ENCODE assay signal across 17 mouse cellular contexts in the genomic region with DNA sequence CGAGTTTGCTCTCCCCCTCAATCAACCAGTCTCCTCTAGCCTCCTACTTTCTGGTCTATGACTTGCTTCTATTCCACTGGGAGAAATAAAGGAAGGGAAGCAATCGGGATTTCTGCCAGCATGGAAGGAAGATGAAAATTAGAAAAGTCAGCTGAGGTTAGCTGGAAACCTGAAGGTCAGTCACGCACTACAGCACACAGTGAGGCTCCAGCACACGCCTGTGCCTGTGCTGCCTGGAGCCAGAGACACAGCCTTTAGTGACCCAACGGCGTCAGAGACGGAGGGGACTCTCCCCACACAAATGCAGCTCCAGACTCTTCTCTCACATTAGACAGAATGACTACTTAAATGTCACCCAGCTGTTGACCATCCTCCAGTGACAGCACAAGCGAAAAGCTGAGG. TPM values are rescaled to one million over a fixed set of nuclear protein-coding genes. Genes with fewer than 3 reads are reported as not detected.
DNase-seq lines count a peak whose midpoint lies in the region; ATAC-seq lines count a peak whose summit lies in the region.
"Had no signal": no experiment of that assay in that cellular context is flagged by ENCODE, and none has a peak within 500 bp of the region (broad histone marks: within the 10 kb centered on the region; RNA-seq: fewer than 3 reads in every experiment).

No protein-coding gene starts in this region.

- H3K4me1 ChIP-seq in embryonic facial prominence, embryonic 14.5 days (ENCODE audit: control insufficient read depth, insufficient read depth, low read length), result peaks cover 7% of the 10 kb centered on the region
- H3K4me1 ChIP-seq: hindbrain, embryonic 12.5 days; limb, embryonic 10.5 days had no signal

- H3K4me3 ChIP-seq in embryonic facial prominence, embryonic 14.5 days (ENCODE audit: low read depth, low read length), result no peak overlapping the region
- H3K4me3 ChIP-seq: erythroblast, embryonic 14.5 days; hindbrain, embryonic 12.5 days; limb, embryonic 10.5 days; liver, embryonic 15.5 days; myocyte had no signal

- H3K9me3 ChIP-seq in embryonic facial prominence, embryonic 14.5 days (ENCODE audit: control insufficient read depth, low read length), result no peaks in the 10 kb centered on the region
- H3K9me3 ChIP-seq: hindbrain, embryonic 12.5 days; limb, embryonic 10.5 days; liver, embryonic 15.5 days had no signal

- H3K27me3 ChIP-seq in embryonic facial prominence, embryonic 14.5 days (replicated peaks; ENCODE audit: control insufficient read depth, insufficient read depth, low read length), result no peaks in the 10 kb centered on the region
- H3K27me3 ChIP-seq: hindbrain, embryonic 12.5 days; liver, embryonic 15.5 days had no signal

- intact Hi-C loops in heart, postnatal 25 days (cut with DNase I), result no loop called here

- no peak overlapping the region for H3K27ac ChIP-seq in embryonic facial prominence, embryonic 14.5 days (replicated peaks; ENCODE audit: low read depth, low read length)
- H3K27ac ChIP-seq: hindbrain, embryonic 12.5 days; limb, embryonic 10.5 days; liver, embryonic 15.5 days had no signal

- DNase-seq in heart, postnatal 4 days, result peak; percentile 18
- no peak for DNase-seq in heart, postnatal 25 days (ENCODE audit: low spot score)
- DNase-seq in embryonic facial prominence, embryonic 14.5 days (ENCODE audit: low spot score), result no peak
- peak; percentile 31 for DNase-seq in gastrocnemius, postnatal 25 days
- peak; percentile 42 for DNase-seq in lung, postnatal 10 days
- no peak for DNase-seq in thymus, postnatal 14 days
- no peak for DNase-seq in cerebellum, adult 8-10 months
- DNase-seq: cerebellum, adult 2 months; forebrain, postnatal 0 days; layer of hippocampus, postnatal 36 days had no signal

- H3K9ac ChIP-seq in embryonic facial prominence, embryonic 14.5 days (ENCODE audit: low read depth, low read length), result no peak overlapping the region
- H3K9ac ChIP-seq: forebrain, postnatal 0 days; hindbrain, embryonic 12.5 days; liver, embryonic 15.5 days had no signal

- peak overlapping the region; percentile 10; the same call in 1 of the 2 replicates for H3K4me2 ChIP-seq in embryonic facial prominence, embryonic 14.5 days (ENCODE audit: low read depth, low read length)
- H3K4me2 ChIP-seq: hindbrain, embryonic 12.5 days; liver, embryonic 15.5 days; midbrain, embryonic 11.5 days had no signal

- no peak for ATAC-seq in embryonic facial prominence, embryonic 14.5 days (ENCODE audit: low read depth)
- ATAC-seq: forebrain, postnatal 0 days had no signal

- 47% methylated on average over 8 of the region's 8 CpGs for WGBS in embryonic facial prominence, embryonic 14.5 days

- no peaks in the 10 kb centered on the region for H3K36me3 ChIP-seq in embryonic facial prominence, embryonic 14.5 days (ENCODE audit: control insufficient read depth, insufficient read depth, low read length)
- H3K36me3 ChIP-seq: hindbrain, embryonic 12.5 days; limb, embryonic 10.5 days; liver, embryonic 15.5 days had no signal

RNA-seq across cellular contexts. Expression of a gene that starts 42.6 kb away (rescaled TPM):
- under 1 TPM; 0.47 to 0.55 TPM for total RNA-seq in heart, postnatal 4 days (2021)
- total RNA-seq in heart, postnatal 25 days (2021), result under 1 TPM in 1 of 2 experiments, not detected in 1; 0.75 TPM
- 0.93 and 2.5 TPM in 2 replicates for polyA plus RNA-seq in embryonic facial prominence, embryonic 14.5 days (2014; fragmentation: Nextera tagmentation; extraction: Ambion mirVana)
- total RNA-seq in gastrocnemius, postnatal 25 days (2021), result not detected
- total RNA-seq: granulocyte monocyte progenitor cell, adult 5-6 weeks had no signal
- polyA plus RNA-seq: erythroblast, embryonic 14.5 days; myocyte had no signal

Comparison
In these comparisons a context has a peak if more than half of its experiments do, and no peak if none do; other contexts are left out.
1. DNase-seq: peak in heart, postnatal 4 days (single experiment), gastrocnemius, postnatal 25 days (single experiment) and lung, postnatal 10 days (single experiment); none in heart, postnatal 25 days (single experiment), embryonic facial prominence, embryonic 14.5 days (single experiment), thymus, postnatal 14 days (single experiment) and cerebellum, adult 8-10 months (single experiment).